Mouse (Mus musculus): ENCODE measurements around the gene Kntc1.
"Not testable (repeated sequence)": the region's sequence is repeated elsewhere in the genome, so short reads cannot be mapped to it uniquely, and the experiment has no call there.

The Kntc1 gene

DNA sequence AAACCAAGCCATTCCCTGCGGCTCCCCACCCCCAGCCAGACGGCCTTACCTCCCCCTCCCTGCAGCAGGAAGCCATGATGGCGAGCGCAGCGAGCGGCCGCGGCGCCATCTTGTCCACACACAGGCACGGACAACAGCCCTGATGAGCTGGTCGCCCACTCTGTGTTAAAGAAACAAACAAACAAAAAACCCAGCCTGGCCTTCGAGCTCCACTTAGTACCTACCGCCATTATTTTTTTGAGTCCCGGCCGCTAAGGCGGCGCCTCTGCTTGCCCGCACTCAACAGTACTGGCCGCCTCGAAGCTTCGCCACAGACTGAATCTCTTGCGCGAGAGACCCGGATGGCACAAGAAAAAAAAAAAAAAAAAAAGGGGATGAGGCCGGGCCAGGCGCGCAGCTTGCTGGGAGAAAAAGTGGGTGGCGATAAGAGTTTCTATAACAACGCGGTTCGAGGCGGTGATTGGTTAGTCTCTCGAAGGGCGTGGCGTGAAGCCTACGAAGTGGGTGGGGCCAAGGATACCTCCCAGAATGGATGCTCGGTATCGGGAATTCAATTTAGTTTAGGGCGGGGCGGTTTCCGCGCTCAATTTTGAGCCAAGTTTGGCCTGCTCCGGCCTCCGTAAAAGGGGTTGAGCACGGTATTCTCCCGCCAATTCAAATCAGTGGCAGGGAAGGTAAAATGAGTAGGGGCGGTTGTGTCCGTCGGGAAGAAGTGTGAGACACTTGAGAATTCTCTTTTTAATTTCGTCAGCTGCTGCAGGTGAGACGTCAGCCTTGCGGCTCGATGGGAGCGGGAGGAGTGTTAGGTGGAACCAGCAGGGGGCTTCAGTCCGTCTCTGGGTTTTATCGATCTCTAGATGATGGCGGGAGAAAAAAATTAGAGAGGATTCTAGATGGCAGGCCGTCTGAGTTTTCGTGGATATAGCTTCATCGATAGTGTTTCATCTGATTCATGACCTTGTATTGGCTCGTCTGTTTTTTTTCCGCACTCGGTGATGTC, at the start of gene Kntc1, which contains the start of gene Rsrc2:
Gene Kntc1 (plus strand): TSS at position 652 of the 1,000 bp plus-strand sequence.
Gene Rsrc2 (minus strand): TSS at position 350 of the 1,000 bp plus-strand sequence.
- peak; percentile 100 for DNase-seq (ENCODE audit: low read depth, low spot score)

DNA sequence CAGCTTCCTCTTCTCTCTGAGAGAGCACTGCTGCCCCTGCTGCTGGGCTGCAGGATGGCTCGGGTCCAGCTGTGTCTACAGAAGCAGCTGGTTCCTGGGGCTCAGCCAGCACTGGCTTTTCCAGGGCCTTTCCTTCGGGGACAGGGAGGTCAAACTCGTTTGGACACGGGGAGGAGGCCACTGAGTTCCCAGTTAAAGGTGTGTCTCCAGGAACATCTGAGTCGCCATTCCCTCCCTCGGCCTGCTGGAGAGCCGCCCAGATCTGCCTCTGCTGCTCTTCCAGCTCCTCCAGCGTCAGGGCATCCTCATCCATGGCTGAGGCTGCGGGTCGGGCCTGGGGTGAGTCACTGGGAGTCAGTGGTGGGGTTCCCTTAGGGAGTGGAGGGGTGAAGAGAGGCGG, 48.9 kb upstream of the Kntc1 start:
- no peak for DNase-seq (ENCODE audit: low read depth, low spot score)

DNA sequence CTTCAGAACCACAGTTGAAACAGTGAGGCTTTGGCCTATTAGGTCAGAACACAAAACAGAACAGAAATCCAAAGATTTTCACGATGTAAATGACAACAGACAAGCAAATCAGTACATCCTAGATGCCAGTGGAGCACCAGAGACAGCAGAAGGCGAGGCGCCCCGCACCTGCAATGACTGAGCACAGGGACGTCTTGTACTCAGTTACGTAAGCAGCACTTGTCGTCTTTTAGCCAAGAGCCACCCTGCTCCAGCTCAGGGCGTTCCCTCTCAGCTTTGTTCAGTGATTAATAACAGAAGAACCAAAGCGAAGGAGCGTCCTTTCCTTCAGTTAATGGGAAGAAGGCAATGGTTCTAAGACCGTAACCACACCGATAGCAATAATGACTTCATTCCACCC, 40.9 kb upstream of the Kntc1 start:
- DNase-seq (ENCODE audit: low read depth, low spot score), result no peak

DNA sequence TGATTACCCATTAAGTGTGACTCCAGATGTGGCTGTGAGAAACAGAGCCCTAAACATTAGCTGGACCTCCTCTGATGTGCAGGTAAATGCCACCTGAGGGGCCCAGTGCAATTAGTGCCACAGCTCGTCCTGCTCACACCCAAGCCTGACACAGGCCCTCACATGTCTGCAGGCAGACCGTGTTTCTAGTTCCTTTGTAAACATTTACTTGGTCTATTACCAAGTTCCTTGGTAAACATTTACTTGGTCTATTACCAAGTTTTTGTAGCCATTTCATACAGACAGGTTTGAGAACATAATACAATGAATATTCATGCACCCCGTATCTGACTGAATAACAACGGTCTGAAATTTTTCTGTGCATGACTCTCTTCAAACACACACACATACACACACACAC, 39.9 kb upstream of the Kntc1 start:
- DNase-seq (ENCODE audit: low read depth, low spot score), result no peak

DNA sequence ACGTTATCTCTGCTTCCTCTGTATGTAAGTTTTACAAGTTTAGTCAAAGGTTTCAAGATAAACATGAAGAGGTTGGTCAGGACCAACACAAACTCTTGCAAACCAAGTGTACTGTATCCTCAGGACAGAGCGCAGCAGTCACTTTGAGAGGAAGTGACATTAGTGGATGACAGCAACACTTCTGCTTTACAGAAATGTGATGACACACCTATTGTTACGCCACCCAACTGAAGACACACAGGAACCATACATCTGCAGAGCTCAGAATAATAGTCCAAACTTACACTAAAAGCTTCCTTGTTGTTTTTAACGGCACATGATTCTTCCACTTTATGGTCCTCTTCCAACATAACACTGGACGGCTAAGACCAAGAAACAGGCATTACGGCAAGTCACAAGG, 35.7 kb upstream of the Kntc1 start:
- no peak for DNase-seq (ENCODE audit: low read depth, low spot score)

DNA sequence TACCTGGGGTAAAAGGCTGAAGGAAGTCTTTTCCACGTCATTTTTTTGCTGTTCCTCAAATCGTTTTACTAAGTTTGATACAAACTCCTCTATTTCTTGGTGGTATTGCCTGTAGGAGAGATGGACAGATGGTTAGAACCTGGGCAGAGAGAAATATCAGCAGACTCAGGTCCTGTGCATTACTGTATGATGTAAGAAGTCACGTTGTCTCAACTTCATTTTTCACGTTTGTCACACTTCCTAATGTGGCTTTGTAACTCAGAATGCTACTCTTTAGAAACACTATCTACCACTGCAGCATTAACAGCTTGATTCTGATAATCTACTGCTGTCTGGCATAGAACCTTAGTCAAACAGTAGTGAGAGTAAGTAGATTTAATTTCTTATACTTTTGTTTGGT, 34.9 kb upstream of the Kntc1 start:
- no peak for DNase-seq (ENCODE audit: low read depth, low spot score)

DNA sequence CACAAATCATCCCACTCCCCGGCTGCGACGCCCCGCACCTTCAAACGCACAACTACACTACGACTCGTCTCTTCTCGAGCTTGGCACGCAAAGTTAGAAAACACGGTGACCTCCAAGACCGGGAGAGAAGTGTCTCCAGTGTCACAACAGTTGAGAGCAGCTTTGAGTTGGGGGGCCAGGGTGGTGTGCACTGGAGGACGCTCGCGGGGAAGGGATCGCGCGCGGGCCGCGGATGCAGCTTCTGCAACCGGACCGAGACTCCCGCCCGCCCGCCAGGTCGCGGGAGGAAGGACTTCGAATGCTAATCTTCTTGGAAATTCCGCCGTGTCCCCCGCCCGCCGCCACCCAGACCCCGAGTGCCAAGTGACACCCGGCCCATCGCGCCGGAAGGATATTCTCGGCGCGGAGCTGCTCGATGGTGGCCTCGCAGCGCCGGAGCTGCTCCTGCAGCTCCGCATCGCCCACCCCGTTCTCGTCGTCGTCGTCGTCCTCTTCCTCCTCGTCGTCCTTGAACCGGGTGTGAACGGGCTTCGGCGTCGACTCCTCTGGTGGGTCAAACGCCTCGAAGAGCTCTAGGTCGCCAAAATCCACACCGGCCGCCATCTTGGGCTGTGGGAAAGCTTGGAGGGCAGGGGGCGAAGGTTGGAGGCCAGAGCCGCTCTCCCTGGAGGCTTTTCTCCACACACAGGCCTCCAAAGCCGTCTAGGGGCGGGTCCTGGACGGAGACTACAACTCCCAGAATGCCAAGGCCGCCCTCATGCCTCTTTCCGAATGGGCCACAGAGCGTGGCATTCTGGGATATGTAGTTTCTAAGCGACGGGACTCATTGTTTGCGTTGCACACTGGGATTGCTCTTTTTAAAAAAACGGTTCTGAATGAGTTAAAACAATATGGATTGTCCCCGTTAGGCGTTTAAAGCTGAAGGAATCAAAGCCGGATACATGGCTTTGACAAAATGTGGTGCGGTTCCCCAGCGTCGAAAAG, 28.9 kb upstream of the Kntc1 start, which contains the start of gene Zcchc8:
Gene Zcchc8 (minus strand): TSS at position 773 of the 984 bp plus-strand sequence.
- DNase-seq (ENCODE audit: low read depth, low spot score), result peak; percentile 97

DNA sequence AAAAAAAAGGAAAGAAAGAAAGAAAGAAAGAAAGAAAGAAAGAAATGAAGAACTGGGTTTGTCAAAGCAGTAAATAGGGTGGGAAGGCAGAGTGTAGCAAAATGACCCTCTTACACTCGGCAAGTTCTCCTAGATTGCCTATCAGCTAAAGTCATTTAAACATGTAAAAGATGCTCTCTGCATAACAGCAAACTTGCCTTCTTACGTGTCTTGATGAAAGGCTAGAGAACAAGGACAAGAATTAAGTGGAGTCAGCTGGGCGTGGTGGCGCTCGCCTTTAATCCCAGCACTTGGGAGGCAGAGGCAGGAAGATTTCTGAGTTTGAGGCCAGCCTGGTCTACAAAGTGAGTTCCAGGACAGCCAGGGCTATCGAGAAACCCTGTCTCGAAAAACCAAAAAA, 25.7 kb upstream of the Kntc1 start:
- peak; percentile 49 for DNase-seq (ENCODE audit: low read depth, low spot score)

DNA sequence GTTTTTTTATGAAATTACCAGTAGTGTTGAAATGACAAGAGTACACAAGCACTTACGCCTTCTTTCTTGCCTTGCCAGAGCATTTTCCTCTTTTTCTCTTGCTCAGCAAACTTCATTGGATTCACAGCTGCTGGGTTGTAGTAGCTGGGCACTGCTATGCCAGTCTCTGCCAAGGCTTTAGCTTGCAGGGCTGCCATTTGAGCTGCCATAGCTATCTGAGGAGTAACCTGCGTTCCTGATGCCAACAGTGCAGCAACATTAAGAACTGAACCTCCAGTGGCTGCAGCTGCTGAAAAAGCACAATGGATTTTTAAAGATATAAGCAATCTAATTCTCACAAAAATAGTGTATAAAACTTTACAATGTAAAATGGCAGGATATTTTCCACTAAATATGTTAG, 18.5 kb upstream of the Kntc1 start:
- no peak for DNase-seq (ENCODE audit: low read depth, low spot score)

DNA sequence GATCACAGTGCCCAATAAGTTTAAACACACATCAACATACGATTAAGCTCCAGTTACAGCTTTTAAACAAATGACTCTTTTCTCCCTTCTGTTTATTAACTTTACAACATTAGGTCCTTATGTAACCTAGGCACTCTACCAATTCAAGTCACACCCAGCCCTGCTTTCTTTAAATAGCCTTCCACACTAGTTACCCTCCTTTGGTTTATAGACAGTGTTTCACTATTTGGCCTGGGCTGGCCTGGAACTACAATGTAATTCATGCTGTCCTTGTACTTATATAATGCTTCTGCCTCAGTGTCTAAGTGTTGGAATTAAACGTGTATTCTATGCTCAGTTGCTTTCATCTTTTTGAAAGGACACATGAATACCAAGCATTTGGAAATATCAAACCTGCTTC, 5.2 kb upstream of the Kntc1 start:
- no peak for DNase-seq (ENCODE audit: low read depth, low spot score)

DNA sequence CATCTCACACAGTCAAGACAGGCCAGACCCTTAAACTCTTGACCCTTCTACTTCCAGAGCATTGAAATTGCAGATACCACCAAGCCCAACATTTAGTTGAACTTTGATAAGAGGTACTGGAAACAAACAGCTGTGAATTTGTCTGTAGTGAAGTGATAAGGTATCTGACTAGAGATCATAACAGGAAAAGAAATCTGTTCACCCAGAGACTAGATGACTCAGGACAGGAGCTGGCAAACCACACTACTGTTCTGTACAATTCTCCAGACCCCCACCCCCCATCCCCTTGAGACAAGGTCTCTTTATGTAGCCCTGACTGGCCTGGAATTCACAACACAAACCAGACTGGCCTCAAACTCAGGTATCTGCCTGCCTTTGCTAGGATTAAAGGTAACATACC, 3.3 kb upstream of the Kntc1 start:
- DNase-seq (ENCODE audit: low read depth, low spot score), result no peak

DNA sequence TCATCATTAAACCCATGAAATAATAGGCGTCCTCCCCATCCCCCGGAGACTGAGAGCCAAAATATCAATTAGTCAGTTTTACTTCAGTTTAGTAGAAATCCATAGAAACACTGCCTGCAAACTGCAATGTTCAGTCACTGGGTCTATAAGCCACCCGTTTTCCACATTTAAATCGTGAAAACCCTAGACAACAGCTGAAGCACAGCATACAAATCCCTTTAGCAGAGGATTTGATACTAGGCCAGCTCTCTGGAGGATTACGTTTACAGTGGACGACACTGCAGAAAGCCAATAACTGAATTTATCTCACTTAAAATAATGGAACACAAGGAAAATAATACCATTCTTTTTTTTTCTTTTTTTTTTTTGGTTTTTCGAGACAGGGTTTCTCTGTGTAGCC, 1.9 kb upstream of the Kntc1 start:
- DNase-seq (ENCODE audit: low read depth, low spot score), result no peak

DNA sequence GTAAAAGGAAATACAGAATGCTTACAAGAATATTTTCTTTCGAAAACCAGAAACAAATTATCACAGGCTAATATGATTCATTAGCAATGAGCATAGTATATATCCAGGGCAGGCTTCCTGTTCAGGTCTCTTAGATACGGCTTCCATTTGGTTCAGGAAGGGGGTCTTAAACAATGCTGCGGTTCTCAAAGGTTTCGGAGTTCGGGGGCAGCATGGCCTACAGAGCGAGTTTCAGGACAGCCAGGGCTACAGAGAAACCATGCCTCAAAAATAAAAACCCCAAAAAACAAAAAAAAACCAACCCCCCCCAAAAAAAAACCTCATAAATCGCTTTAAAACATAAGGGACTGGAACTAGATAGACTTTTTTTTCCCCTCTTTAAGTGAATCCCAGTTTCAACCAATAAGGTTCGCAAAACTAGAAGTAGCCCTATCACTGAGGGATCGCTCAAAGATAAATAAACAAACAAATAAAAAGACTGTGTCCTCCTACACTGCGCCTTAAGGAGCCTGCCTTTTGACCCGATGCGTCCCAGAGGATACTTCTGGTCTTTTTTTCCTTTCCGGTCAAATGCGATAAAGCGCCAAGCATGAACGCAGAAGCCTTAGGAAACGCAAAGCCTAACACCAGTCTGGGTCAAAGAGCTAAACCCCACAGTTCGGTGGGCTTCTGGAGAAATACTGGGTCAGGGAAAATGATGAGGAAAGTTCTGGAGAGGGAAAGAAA, 1.0 kb upstream of the Kntc1 start:
- DNase-seq (ENCODE audit: low read depth, low spot score), result no peak

DNA sequence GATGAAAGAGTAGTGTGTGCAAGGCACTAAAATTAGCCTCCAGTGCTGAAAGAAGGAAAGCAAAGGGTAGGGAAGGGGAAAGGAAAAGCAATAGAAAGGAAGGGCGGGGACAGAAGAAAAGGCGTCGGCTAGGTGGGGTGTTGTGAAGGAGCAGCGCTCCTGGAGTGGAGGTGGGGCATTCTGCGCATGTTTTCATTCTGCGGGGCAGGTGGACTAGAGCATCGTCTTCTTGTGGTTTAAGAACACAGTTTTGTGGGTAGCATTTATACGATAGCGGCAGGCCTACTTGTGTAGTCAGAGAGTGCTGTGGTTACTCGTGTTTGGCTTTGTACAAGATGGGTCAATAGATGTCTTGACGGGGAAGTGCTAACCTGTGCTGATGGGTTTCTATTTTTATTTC, 16.0 kb downstream of the Kntc1 start:
- DNase-seq (ENCODE audit: low read depth, low spot score), result no peak

DNA sequence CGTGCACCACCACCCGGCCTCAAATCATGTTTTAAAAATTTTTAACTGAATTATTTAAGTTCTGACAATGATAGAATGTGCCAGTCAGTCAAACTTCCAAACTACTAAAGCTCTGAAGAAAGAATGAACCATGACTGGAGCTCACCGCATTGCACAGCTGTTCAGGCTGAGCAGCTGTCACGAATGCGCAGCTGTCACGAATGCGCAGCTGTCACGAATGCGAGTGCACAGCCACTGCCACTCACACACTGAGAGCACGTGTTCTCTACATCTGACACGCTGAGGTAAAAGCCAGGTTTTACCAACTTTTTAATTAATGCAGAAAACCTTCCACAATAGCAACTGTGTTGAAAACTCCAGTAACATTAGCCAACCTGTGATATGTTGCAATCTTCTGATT, 16.9 kb downstream of the Kntc1 start:
- DNase-seq (ENCODE audit: low read depth, low spot score), result not testable (repeated sequence)

DNA sequence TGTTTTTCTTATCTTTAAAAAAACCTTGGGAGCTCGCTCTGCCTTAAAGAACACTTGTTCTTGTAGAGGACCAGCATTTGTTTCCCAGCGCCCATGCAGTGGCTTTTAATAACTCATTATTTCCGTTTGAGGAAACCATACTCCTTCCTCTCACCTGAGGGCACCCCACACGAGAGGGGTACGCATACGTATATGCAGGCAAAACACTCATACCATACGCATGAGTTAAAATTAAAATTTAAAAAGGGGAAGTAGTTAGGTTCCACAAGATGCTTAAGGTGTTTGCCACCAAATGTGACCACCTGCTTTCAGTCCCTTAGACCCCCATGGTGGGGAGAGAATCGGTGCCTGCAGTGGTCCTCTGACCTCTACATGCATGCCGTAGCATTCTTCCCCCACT, 23.9 kb downstream of the Kntc1 start:
- DNase-seq (ENCODE audit: low read depth, low spot score), result no peak

DNA sequence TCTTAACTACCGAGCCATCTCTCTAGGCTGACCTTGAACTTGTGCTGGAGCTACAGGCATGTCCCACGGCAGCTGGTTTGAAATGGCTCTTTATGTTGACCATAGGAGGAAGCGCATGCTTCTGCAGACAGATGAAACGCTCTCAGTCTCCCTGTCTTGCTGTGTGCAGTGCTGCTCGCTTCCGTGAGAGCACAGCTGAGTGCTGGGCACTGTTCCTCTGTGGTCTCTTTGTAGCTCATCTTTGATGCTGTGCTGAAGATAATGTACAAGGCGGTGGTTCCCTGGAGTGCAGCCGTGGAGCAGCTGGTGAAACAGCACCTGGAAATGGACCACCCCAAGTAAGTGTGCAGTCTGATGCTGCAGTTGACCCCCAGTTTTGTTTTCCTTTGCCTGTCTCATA, 31.2 kb downstream of the Kntc1 start:
- DNase-seq (ENCODE audit: low read depth, low spot score), result no peak

DNA sequence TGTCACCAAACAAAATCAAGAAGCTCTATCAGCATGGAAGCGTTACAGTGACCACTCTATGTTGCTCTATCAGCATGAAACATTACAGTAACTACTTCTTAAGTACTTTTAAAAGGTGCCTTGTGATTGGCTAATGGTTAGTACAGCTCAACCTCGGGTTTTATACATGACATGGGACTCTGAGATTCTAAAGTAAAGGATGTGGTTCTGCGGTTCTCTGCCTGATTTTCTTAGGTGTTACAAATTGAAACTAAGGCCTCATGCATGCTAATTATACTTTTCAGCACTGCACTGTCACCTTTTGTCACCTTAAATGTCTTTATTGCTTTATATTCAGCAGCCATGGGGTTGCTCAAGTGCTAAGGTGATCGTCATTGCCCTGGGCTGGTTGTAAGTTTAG, 32.3 kb downstream of the Kntc1 start:
- no peak for DNase-seq (ENCODE audit: low read depth, low spot score)

DNA sequence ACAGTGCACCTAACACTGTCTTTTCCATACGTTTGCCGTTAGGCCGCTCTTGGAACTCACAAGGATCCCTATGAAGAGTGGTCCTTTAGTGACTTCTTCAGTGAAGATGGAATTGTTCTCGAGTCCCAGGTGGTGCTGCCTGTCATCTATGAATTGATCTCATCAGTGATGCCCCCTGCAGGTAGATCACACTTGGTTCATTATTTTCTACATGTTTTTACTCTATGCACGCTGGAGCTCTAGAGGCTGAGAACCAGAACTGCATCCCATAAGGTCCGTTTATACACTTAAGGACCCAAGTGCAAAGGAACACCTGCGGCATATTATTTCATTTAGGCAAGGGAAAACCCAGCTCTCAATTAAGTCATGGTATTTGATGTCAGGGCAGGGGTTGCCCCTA, 39.5 kb downstream of the Kntc1 start:
- peak; percentile 73 for DNase-seq (ENCODE audit: low read depth, low spot score)

DNA sequence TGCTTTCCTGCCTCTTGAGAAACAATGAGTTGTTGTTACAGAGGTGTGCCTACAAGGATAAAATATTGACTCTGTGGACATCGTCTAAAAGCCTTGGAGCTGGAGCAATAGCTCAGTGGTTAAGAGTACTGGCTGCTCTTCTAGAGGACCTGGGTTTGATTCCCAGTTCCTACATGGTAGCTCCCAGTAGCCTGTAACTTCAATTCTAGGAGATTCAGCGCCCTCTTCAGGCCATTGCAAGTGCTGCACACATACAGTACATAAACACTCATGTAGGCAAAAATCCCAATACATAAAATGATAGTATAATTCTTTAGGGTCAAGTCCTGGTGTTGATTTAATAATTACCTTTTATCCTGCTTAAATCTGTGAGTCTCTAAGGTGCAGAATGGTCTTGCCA, 43.6 kb downstream of the Kntc1 start:
- DNase-seq (ENCODE audit: low read depth, low spot score), result peak; percentile 27

DNA sequence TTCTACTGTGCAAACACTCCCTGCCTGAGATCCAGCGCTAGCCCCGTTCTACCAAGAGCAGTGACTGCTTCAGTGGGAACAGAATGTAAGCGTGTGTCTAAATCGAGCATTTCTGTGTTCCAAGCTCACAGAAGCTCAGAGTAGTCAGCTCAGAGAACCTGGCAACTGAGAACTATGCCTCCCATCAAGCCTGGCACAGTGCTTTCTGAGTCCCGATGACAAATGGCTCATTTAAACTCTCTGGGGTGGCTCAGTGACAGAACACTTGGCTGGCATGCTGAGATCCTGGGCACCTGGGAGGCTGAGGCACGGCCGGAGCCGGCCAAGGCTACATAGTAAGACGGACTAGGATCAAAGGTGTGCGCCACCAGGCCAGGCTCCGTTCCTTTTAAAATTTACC, 56.8 kb downstream of the Kntc1 start:
- DNase-seq (ENCODE audit: low read depth, low spot score), result no peak
